Mouse (Mus musculus): ENCODE data around the gene Glod4.

DNA sequence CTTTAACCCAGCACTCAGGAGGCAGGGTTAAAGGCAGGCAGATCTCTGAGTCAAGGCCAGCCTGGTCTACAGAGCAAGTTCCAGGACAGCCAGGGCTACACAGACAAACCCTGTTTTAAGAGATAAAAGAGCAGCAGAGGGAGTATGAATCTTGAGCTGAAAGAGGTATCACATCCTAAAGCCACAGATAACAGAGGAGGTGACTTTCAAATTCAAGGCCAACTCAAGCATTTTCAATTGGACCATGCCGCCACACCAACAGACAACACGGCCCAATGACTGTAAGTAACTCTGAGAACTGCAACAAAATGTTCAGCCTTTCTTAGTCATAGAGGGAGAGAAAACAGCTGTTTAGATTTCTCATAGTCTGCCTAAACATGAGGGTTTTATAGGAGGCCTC, 89.3 kb downstream of the Glod4 start:
- no peak for TF ChIP-seq CTCF (IDR thresholded peaks at IDR 0.05; ENCODE audit: insufficient read depth, low read length)
- TF ChIP-seq POLR2A (IDR thresholded peaks at IDR 0.05; ENCODE audit: borderline replicate concordance, extremely low read depth, low read depth, low read length), result no peak

Data from lung, adult 2 months (tissue).